Mouse (Mus musculus): ENCODE measurements around the gene Apoa2. TPM values are rescaled to one million over a fixed set of nuclear protein-coding genes. Genes with fewer than 3 reads are reported as not detected.
A peak's percentile ranks its signal among the peaks of the same experiment; 100 is the strongest.

Apoa2 gene
- polyA plus RNA-seq, 1 experiment from 2014 or later: 0.88 TPM

GRCm38 (mm10) chr1:171257781-171258180 is 32.9 kb downstream of the Apoa2 start:
- Histone ChIP-seq H3K4me2 (ENCODE audit: low read length) (no peak overlapping the region), H3K9ac (ENCODE audit: low read length) (no peak overlapping the region), H3K27me3 (replicated peaks; ENCODE audit: control insufficient read depth, insufficient read depth, low read length) (no peaks in the 10 kb centered on the region), H3K4me3 (ENCODE audit: low read depth, low read length) (no peak overlapping the region), H3K4me1 (ENCODE audit: control insufficient read depth, insufficient read depth, low read length) (peaks cover 8% of the 10 kb centered on the region), H3K27ac (ENCODE audit: low read depth, low read length) (no peak overlapping the region), H3K9me3 (replicated peaks; ENCODE audit: control insufficient read depth, low read length) (no peaks in the 10 kb centered on the region), H3K36me3 (ENCODE audit: control insufficient read depth, insufficient read depth, low read length) (no peaks in the 10 kb centered on the region)
- 87% methylated on average over 9 of the region's 9 CpGs for WGBS
- no peak for DNase-seq (ENCODE audit: low spot score)
- no peak for ATAC-seq

GRCm38 (mm10) chr1:171258921-171259320 is 34.1 kb downstream of the Apoa2 start:
- Histone ChIP-seq H3K9me3 (replicated peaks; ENCODE audit: control insufficient read depth, low read length) (no peaks in the 10 kb centered on the region), H3K36me3 (ENCODE audit: control insufficient read depth, insufficient read depth, low read length) (no peaks in the 10 kb centered on the region), H3K27ac (ENCODE audit: low read depth, low read length) (no peak overlapping the region), H3K4me1 (ENCODE audit: control insufficient read depth, insufficient read depth, low read length) (peaks cover 10% of the 10 kb centered on the region), H3K27me3 (replicated peaks; ENCODE audit: control insufficient read depth, insufficient read depth, low read length) (no peaks in the 10 kb centered on the region), H3K4me3 (ENCODE audit: low read depth, low read length) (no peak overlapping the region), H3K4me2 (ENCODE audit: low read length) (no peak overlapping the region), H3K9ac (ENCODE audit: low read length) (no peak overlapping the region)
- ATAC-seq: no peak
- 83% methylated on average over 17 of the region's 17 CpGs for WGBS
- DNase-seq (ENCODE audit: low spot score): no peak

- no peak overlapping the region for H3K4me2 ChIP-seq (ENCODE audit: low read length)
- H3K9ac ChIP-seq (ENCODE audit: low read length): no peak overlapping the region
- H3K9me3 ChIP-seq (replicated peaks; ENCODE audit: control insufficient read depth, low read length): no peaks in the 10 kb centered on the region
- H3K4me3 ChIP-seq (ENCODE audit: low read depth, low read length): no peak overlapping the region
- WGBS: 82% methylated on average over 3 of the region's 3 CpGs
- DNase-seq (ENCODE audit: low spot score) (no peak), ATAC-seq (no peak)
- peaks cover 10% of the 10 kb centered on the region for H3K4me1 ChIP-seq (ENCODE audit: control insufficient read depth, insufficient read depth, low read length)
- H3K27ac ChIP-seq (ENCODE audit: low read depth, low read length): no peak overlapping the region
- no peaks in the 10 kb centered on the region for H3K27me3 ChIP-seq (replicated peaks; ENCODE audit: control insufficient read depth, insufficient read depth, low read length)
- H3K36me3 ChIP-seq (ENCODE audit: control insufficient read depth, insufficient read depth, low read length): no peaks in the 10 kb centered on the region
These were observed 35.5 kb downstream of the Apoa2 start for GRCm38 (mm10) chr1:171260316-171260715.

- no peaks in the 10 kb centered on the region for H3K27me3 ChIP-seq (replicated peaks; ENCODE audit: control insufficient read depth, insufficient read depth, low read length)
- ATAC-seq (peak; percentile 73), DNase-seq (ENCODE audit: low spot score) (peak; percentile 92)
- WGBS: 3% methylated on average over 8 of the region's 8 CpGs
- H3K4me1 ChIP-seq (ENCODE audit: control insufficient read depth, insufficient read depth, low read length): peaks cover 10% of the 10 kb centered on the region
- no peaks in the 10 kb centered on the region for H3K36me3 ChIP-seq (ENCODE audit: control insufficient read depth, insufficient read depth, low read length)
- peak overlapping the region; percentile 10 for H3K4me3 ChIP-seq (ENCODE audit: low read depth, low read length)
- H3K9ac ChIP-seq (ENCODE audit: low read length): peak overlapping the region; percentile 36; the same call in 1 of the 2 replicates
- peak overlapping the region; percentile 84 for H3K27ac ChIP-seq (ENCODE audit: low read depth, low read length)
- peak overlapping the region; percentile 51 for H3K4me2 ChIP-seq (ENCODE audit: low read length)
- H3K9me3 ChIP-seq (replicated peaks; ENCODE audit: control insufficient read depth, low read length): no peaks in the 10 kb centered on the region
These were observed 37.8 kb downstream of the Apoa2 start for GRCm38 (mm10) chr1:171262594-171263130.

- H3K27me3 ChIP-seq (replicated peaks; ENCODE audit: control insufficient read depth, insufficient read depth, low read length): no peaks in the 10 kb centered on the region
- no peaks in the 10 kb centered on the region for H3K9me3 ChIP-seq (replicated peaks; ENCODE audit: control insufficient read depth, low read length)
- peak overlapping the region; percentile 51 for H3K4me2 ChIP-seq (ENCODE audit: low read length)
- peak overlapping the region; percentile 84 for H3K27ac ChIP-seq (ENCODE audit: low read depth, low read length)
- H3K9ac ChIP-seq (ENCODE audit: low read length): no peak overlapping the region
- peak; percentile 95 for DNase-seq (ENCODE audit: low spot score)
- H3K4me1 ChIP-seq (ENCODE audit: control insufficient read depth, insufficient read depth, low read length): peaks cover 10% of the 10 kb centered on the region
- peak; percentile 93 for ATAC-seq
- WGBS: 12% methylated on average over 2 of the region's 2 CpGs
- no peaks in the 10 kb centered on the region for H3K36me3 ChIP-seq (ENCODE audit: control insufficient read depth, insufficient read depth, low read length)
- H3K4me3 ChIP-seq (ENCODE audit: low read depth, low read length): no peak overlapping the region; the same call in 1 of the 2 replicates
These were observed 38.3 kb downstream of the Apoa2 start for GRCm38 (mm10) chr1:171263185-171263611.

- H3K4me2 ChIP-seq (ENCODE audit: low read length): peak overlapping the region; percentile 51
- peaks cover 10% of the 10 kb centered on the region for H3K4me1 ChIP-seq (ENCODE audit: control insufficient read depth, insufficient read depth, low read length)
- H3K4me3 ChIP-seq (ENCODE audit: low read depth, low read length): no peak overlapping the region
- H3K27me3 ChIP-seq (replicated peaks; ENCODE audit: control insufficient read depth, insufficient read depth, low read length): no peaks in the 10 kb centered on the region
- H3K9me3 ChIP-seq (replicated peaks; ENCODE audit: control insufficient read depth, low read length): no peaks in the 10 kb centered on the region
- H3K9ac ChIP-seq (ENCODE audit: low read length): no peak overlapping the region
- peak overlapping the region; percentile 82 for H3K27ac ChIP-seq (ENCODE audit: low read depth, low read length)
- WGBS: 68% methylated on average over 3 of the region's 3 CpGs
- ATAC-seq (no peak; the same call in 1 of the 2 replicates), DNase-seq (ENCODE audit: low spot score) (no peak)
- H3K36me3 ChIP-seq (ENCODE audit: control insufficient read depth, insufficient read depth, low read length): no peaks in the 10 kb centered on the region
These were observed 39.0 kb downstream of the Apoa2 start for GRCm38 (mm10) chr1:171263666-171264461.

- Histone ChIP-seq H3K27ac (ENCODE audit: low read depth, low read length) (no peak overlapping the region), H3K9me3 (replicated peaks; ENCODE audit: control insufficient read depth, low read length) (no peaks in the 10 kb centered on the region), H3K36me3 (ENCODE audit: control insufficient read depth, insufficient read depth, low read length) (no peaks in the 10 kb centered on the region), H3K4me3 (ENCODE audit: low read depth, low read length) (no peak overlapping the region), H3K4me1 (ENCODE audit: control insufficient read depth, insufficient read depth, low read length) (peaks cover 18% of the 10 kb centered on the region), H3K27me3 (replicated peaks; ENCODE audit: control insufficient read depth, insufficient read depth, low read length) (no peaks in the 10 kb centered on the region), H3K9ac (ENCODE audit: low read length) (no peak overlapping the region), H3K4me2 (ENCODE audit: low read length) (no peak overlapping the region)
- ATAC-seq: no peak
- no peak for DNase-seq (ENCODE audit: low spot score)
- 77% methylated on average over 4 of the region's 4 CpGs for WGBS
These were observed 41.3 kb downstream of the Apoa2 start for GRCm38 (mm10) chr1:171265971-171266744.

GRCm38 (mm10) chr1:171268341-171268740 is 43.5 kb downstream of the Apoa2 start:
- Histone ChIP-seq H3K27me3 (replicated peaks; ENCODE audit: control insufficient read depth, insufficient read depth, low read length) (no peaks in the 10 kb centered on the region), H3K9me3 (replicated peaks; ENCODE audit: control insufficient read depth, low read length) (no peaks in the 10 kb centered on the region), H3K27ac (ENCODE audit: low read depth, low read length) (no peak overlapping the region), H3K9ac (ENCODE audit: low read length) (no peak overlapping the region), H3K4me1 (ENCODE audit: control insufficient read depth, insufficient read depth, low read length) (peaks cover 15% of the 10 kb centered on the region; the same call in 1 of the 2 replicates), H3K4me2 (ENCODE audit: low read length) (no peak overlapping the region), H3K4me3 (ENCODE audit: low read depth, low read length) (no peak overlapping the region), H3K36me3 (ENCODE audit: control insufficient read depth, insufficient read depth, low read length) (peaks cover 16% of the 10 kb centered on the region)
- 63% methylated on average over 1 of the region's 1 CpGs for WGBS
- DNase-seq (ENCODE audit: low spot score) (no peak), ATAC-seq (no peak)

Measured in forebrain, embryonic 14.5 days (tissue).